Mouse (Mus musculus): ENCODE data around the gene Snn. TPM values are rescaled to one million over a fixed set of nuclear protein-coding genes. Genes with fewer than 3 reads are reported as not detected.

Snn gene
- polyA plus RNA-seq, 1 experiment from 2014 or later = 59.5 TPM

DNA sequence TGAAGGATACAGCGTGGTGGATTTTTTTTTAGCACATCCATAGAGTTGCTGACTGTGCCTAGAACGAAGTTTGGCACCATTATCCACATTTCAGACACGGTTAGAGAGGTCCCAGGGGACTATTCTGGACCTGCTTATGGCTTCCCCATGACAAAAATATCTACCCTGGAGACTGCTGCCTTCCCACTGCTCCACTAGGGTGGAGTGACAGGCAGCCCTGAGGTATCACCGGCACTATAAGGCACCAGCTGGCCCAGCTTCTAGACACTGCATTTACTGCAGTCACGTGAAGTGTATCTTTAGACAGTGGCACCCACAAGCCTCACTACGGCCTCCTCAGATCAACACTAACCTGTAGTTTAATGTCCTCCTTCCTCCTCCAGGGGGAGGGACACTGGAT lies 5.9 kb upstream of the Snn start:
- 86% methylated on average over 6 of the region's 6 CpGs for WGBS
- Histone ChIP-seq H3K4me3 (no peak overlapping the region), H3K27ac (replicated peaks) (no peak overlapping the region), H3K36me3 (replicated peaks) (no peaks in the 10 kb centered on the region), H3K9me3 (no peaks in the 10 kb centered on the region), H3K4me1 (peaks cover 7% of the 10 kb centered on the region), H3K27me3 (replicated peaks; ENCODE audit: low read depth, poor library complexity, severe bottlenecking) (no peaks in the 10 kb centered on the region)
- no peak for DNase-seq (ENCODE audit: low spot score)

DNA sequence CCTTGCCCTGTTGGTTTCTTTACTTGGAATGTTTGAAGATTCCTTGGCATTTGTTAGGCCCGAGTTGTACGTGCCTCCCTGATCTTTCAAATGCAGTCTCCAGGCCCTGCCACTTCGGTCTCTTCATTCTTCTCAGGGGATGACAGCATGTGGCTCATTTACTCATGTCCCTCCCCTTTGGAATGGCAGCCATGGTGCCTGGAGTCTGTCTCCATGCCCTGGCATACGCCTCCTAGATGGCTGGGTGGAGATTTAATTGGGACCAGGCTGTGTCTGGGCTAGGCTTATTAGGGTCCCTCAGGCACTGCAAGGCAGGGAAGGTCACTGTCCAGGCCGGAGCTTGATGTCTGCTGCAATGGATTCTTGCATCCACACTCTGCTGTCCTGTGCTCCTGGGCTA lies 4.8 kb upstream of the Snn start:
- Histone ChIP-seq H3K27ac (replicated peaks) (0 out of 2 replicates have a peak overlapping the region, but pooled peaks have one; percentile 6), H3K36me3 (replicated peaks) (no peaks in the 10 kb centered on the region)
- WGBS = 65% methylated on average over 5 of the region's 5 CpGs

DNA sequence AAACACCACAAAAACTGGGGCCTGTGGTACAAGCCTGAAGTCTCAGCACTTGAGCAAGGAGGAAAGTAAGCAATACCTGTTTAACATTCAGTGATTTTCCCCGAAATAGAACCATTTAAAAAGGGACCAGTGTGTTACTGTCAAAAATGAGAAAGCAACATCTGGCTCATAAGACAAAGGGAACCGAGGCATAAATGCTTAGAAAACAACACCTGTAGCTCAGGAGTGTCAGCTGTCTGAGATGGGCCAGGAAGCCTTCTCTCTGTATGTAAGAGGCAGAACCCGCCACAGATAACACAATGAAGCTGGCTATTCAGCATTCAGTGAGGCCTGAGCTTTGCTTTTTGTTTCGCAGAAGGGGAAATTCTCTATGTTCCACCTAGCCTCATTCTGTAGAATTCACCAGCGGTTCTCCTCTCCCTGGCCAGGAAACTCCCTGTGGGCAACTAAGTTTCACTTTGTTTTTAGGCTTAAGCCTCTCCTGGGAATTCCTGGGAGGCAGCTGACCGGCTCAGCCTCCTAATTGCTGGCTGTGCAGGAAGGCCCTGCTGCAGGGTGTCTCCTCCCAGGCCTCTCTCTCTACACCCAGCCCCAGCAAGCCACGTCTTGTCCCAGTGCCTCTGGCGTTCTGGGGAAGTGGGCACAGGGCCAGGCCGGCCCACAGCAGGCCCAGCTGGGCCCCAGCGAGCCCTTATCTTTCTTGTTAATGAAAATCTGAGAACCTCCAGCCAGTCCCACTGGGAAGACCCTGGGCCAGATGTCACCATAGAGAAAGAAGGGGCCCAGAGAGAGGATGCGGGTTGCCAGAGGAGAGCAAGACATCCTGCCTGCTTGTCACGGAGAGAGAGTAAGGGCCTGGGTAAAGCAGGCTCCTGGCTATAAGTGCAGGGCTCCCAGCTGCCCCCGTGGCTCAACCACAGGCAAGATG lies 2.3 kb downstream of the Snn start:
- 28% methylated on average over 13 of the region's 13 CpGs for WGBS
- Histone ChIP-seq H3K36me3 (replicated peaks) (peaks cover 3% of the 10 kb centered on the region; the same call in 1 of the 2 replicates), H3K9me3 (no peaks in the 10 kb centered on the region), H3K27ac (replicated peaks) (peak overlapping the region; percentile 83), H3K27me3 (replicated peaks; ENCODE audit: low read depth, poor library complexity, severe bottlenecking) (no peaks in the 10 kb centered on the region), H3K4me3 (peak overlapping the region; percentile 19; the same call in 1 of the 2 replicates), H3K4me1 (peaks cover 41% of the 10 kb centered on the region)
- peak; percentile 54 for DNase-seq (ENCODE audit: low spot score)

More for the DNA sequence above, 4.8 kb upstream of the Snn start:
- H3K9me3 ChIP-seq = no peaks in the 10 kb centered on the region
- peaks cover 7% of the 10 kb centered on the region for H3K4me1 ChIP-seq
- no peaks in the 10 kb centered on the region for H3K27me3 ChIP-seq (replicated peaks; ENCODE audit: low read depth, poor library complexity, severe bottlenecking)
- H3K4me3 ChIP-seq = no peak overlapping the region
- no peak for DNase-seq (ENCODE audit: low spot score)

DNA sequence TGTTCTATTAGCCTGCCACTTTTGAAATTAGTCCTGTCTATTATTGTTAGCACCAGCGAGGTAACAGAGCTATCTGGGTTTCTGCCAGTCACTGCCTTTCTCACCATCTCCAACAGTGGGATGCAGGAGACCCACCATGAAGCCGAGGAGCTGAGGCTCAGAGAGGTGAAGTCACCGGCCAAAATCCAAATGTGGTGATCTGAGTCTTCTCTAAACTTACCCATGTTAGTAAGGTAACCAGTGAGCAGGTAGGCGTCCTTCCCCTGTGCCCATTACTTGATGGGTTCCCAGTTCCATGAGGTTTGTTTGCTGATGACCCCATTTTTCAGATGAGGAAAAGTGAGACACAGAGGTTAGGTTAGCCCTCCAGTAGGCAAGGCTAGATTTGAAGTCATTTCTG lies 3.6 kb downstream of the Snn start:
- Histone ChIP-seq H3K27me3 (replicated peaks; ENCODE audit: low read depth, poor library complexity, severe bottlenecking) (no peaks in the 10 kb centered on the region), H3K36me3 (replicated peaks) (peaks cover 14% of the 10 kb centered on the region), H3K27ac (replicated peaks) (no peak overlapping the region), H3K9me3 (no peaks in the 10 kb centered on the region), H3K4me3 (no peak overlapping the region), H3K4me1 (peaks cover 54% of the 10 kb centered on the region)
- WGBS = 86% methylated on average over 4 of the region's 4 CpGs
- no peak for DNase-seq (ENCODE audit: low spot score)

DNA sequence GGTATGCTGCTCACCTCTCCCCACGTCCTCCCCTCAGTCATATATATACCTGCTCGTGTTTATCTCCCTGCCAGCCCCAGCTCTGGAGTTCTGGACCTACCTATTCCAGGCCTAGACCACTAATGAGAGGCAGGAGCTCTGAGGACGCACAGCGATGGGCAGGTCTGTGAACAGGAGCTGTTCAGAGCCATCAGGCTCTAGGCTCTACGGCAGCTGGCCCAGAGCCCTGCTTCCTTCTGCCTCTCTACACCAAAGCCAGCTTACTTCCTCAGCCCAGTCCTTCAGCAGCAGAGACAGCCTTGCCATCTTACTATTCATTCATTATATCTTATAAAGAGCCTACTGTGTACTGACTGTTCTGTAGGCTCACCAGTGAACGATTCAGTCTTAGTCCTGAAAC lies 4.0 kb downstream of the Snn start:
- Histone ChIP-seq H3K4me1 (peaks cover 58% of the 10 kb centered on the region), H3K27me3 (replicated peaks; ENCODE audit: low read depth, poor library complexity, severe bottlenecking) (no peaks in the 10 kb centered on the region), H3K4me3 (no peak overlapping the region)

DNA sequence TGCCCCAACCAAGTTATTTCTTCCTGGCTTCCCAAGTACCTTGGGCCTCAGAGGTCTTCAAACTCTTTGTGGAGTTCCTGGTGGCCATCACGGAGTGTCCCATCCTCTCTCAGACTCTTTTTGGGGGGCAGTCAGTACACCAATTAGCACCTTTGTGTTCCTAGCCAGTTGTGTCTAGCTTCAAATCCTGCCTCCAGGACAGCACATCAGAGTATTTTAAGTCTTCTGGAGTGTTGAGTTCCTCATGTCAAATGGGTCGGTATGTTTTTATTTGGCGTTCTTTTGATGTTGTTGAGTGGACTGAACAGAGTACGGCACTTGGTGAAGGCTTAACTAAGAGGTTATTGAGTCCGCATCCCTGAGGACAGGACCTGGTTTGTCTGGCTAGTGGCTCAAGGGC lies 4.7 kb downstream of the Snn start:
- WGBS = 61% methylated on average over 5 of the region's 5 CpGs
- no peak for DNase-seq (ENCODE audit: low spot score)
- Histone ChIP-seq H3K4me1 (peaks cover 64% of the 10 kb centered on the region), H3K4me3 (peak overlapping the region; percentile 84), H3K36me3 (replicated peaks) (peaks cover 25% of the 10 kb centered on the region), H3K27me3 (replicated peaks; ENCODE audit: low read depth, poor library complexity, severe bottlenecking) (no peaks in the 10 kb centered on the region), H3K9me3 (no peaks in the 10 kb centered on the region), H3K27ac (replicated peaks) (peak overlapping the region; percentile 99)

More for the DNA sequence above, 4.0 kb downstream of the Snn start:
- H3K9me3 ChIP-seq = no peaks in the 10 kb centered on the region
- no peak overlapping the region for H3K27ac ChIP-seq (replicated peaks)
- H3K36me3 ChIP-seq (replicated peaks) = peaks cover 18% of the 10 kb centered on the region
- no peak for DNase-seq (ENCODE audit: low spot score)
- WGBS = 90% methylated on average over 6 of the region's 6 CpGs

DNA sequence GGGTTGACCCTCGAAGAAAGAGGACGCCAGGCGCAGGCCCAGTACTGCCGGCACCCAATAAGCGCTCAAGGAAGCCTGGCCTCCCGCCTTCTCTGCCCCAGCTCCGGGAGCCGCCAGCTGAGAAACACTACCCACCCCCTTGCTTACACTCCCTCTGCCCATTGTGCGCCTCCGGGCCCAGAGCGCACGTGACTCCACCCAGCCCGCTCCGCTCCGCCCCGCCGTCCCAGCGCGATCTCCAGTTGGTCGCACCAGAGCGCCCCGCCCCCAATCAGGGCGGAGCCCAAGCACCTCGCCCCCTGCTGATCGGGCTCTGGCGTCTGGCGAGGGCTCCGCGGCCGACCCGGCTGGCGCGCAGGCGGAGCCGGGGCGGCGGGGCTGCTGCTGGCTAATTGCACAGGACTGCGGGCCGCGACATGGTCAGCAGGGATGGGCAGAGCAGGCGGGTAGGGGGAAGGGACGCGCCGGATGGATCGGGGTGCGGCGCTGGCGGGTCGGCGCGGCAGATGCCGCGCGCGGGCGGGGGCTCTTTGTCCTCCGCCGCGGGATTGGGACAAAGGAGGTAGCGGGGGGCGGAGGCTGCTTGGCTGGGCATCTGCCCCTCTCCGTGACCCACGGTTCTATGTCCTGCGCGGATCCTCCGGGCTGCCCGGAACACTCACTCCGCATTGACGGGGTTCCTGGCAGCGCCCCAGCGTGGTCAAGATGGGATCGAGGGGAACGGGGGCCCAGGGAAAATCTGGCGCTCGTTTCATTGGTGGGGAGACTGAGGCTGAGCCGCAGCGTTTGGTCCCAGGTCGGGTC lies 5.5 kb downstream of the Snn start, which contains the start of gene Litaf:
TSS of gene Litaf (minus strand) at position 129 of the 804 bp plus-strand sequence.
- Histone ChIP-seq H3K27me3 (replicated peaks; ENCODE audit: low read depth, poor library complexity, severe bottlenecking) (no peaks in the 10 kb centered on the region), H3K36me3 (replicated peaks) (peaks cover 31% of the 10 kb centered on the region), H3K4me3 (peak within 1 kb of the TSS; percentile 84), H3K27ac (replicated peaks) (peak within 1 kb of the TSS; percentile 99), H3K4me1 (peaks cover 64% of the 10 kb centered on the region), H3K9me3 (no peaks in the 10 kb centered on the region)
- under 1% methylated on average over 77 of the region's 78 CpGs for whole genome bisulfite sequencing
- DNase-seq (ENCODE audit: low spot score) = peak; percentile 100

DNA sequence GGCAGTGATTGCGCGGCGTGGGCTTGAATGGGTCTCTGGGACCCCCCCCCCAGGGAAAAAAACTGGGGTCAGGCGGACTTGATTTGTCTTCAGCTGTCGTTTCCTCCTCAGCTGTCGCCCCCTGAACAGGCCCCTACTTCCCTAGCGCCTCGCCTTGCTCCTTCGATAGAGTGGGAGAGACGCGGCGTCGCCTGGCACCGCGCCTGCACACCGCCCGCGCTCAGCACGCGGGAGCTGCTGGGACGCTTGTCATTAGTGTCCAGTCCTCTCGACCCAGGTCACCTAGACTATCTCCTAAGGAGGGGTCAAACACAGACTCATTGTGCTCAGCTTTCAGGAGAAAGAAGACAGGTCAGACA lies 6.1 kb downstream of the Snn start:
- 0% methylated on average over 22 of the region's 22 CpGs for WGBS
- peaks cover 37% of the 10 kb centered on the region for H3K36me3 ChIP-seq (replicated peaks)
- H3K27me3 ChIP-seq (replicated peaks; ENCODE audit: low read depth, poor library complexity, severe bottlenecking) = no peaks in the 10 kb centered on the region
- H3K4me3 ChIP-seq = peak overlapping the region; percentile 84
- H3K4me1 ChIP-seq = peaks cover 64% of the 10 kb centered on the region
- H3K27ac ChIP-seq (replicated peaks) = peak overlapping the region; percentile 99
- DNase-seq (ENCODE audit: low spot score) = peak; percentile 79
- no peaks in the 10 kb centered on the region for H3K9me3 ChIP-seq

DNA sequence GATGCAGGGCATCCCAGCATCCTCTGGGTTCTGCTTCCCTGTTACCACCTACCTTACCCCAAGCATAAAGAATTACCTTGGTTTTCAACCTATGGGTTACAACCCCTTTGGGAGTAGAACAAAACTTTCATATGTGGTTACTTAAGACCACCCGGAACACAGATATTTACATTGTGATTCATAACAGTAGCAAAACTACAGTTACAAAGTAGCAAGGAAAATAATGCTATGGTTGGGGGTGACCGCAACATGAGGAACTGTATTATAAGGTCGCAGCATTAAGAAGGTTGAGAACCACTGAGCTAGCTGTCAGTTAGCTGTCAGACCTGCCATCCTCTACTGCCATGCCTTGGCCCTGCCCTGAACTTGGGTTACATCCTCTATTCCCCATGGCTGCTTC lies 7.9 kb downstream of the Snn start:
- H3K27ac ChIP-seq (replicated peaks) = no peak overlapping the region
- H3K9me3 ChIP-seq = no peaks in the 10 kb centered on the region
- H3K27me3 ChIP-seq (replicated peaks; ENCODE audit: low read depth, poor library complexity, severe bottlenecking) = no peaks in the 10 kb centered on the region
- H3K36me3 ChIP-seq (replicated peaks) = peaks cover 56% of the 10 kb centered on the region
- H3K4me3 ChIP-seq = peak overlapping the region; percentile 16; the same call in 1 of the 2 replicates
- peaks cover 52% of the 10 kb centered on the region for H3K4me1 ChIP-seq
- 95% methylated on average over 3 of the region's 3 CpGs for WGBS
- no peak for DNase-seq (ENCODE audit: low spot score)

DNA sequence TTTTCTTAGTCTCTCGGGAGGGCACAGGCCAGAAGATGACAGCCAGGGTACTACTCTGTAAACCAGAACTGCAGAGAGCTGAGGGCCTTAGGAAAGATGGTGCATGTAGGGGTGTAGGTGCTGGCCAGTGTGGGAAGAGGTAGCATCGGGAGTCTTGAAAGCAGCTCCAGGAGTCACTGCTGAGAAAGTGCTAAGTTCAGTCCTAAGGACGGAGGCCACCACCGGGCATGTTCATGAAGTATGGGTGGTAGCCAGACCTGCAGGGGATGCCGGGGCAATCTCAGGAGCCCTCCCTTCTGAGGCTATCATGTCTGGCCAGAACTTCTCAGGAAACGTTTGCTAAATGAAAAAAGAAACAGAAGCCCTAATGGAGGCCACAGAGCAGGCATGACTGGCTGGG lies 8.5 kb downstream of the Snn start:
- Histone ChIP-seq H3K9me3 (no peaks in the 10 kb centered on the region), H3K4me1 (peaks cover 55% of the 10 kb centered on the region), H3K36me3 (replicated peaks) (peaks cover 62% of the 10 kb centered on the region), H3K27ac (replicated peaks) (peak overlapping the region; percentile 30; the same call in 1 of the 2 replicates), H3K4me3 (0 out of 2 replicates have a peak overlapping the region, but pooled peaks have one; percentile 16), H3K27me3 (replicated peaks; ENCODE audit: low read depth, poor library complexity, severe bottlenecking) (no peaks in the 10 kb centered on the region)
- 83% methylated on average over 6 of the region's 6 CpGs for WGBS
- no peak for DNase-seq (ENCODE audit: low spot score)

DNA sequence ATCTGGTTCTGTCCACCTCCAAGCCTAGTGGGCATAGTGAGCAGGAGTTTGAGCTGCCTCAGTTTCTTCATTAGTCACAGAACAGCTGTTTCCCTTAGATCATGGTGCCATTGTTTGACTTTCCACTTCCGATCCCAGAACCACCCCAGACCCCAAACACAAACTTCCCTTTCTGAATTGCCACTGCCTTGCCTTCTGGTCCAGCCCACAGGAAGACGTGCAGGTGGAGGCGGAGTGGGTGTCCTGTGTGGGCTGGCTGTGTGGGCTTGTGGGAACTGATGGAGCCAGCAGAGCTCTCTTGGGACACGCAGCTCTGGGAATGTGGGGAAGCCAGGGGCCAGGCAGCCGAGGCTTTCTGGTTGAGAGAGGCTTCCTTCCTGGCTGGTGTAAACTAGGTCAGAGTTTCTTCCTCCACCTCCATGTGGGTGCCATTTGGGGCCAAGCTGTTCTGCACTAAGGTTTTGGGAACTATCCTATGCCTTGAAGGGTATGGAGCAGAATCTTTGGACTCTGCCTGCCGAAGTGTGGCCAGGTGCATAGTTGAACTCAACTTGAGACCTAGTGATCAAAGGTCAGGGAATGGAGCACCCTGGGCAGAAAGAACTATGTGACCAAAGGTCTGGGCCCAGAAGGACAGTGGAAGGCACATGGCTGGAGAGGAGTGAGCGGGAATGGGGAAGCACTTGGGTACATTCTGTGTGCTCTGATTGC lies 9.1 kb downstream of the Snn start:
- 86% methylated on average over 7 of the region's 7 CpGs for WGBS
- Histone ChIP-seq H3K36me3 (replicated peaks) (peaks cover 68% of the 10 kb centered on the region), H3K4me3 (0 out of 2 replicates have a peak overlapping the region, but pooled peaks have one; percentile 16), H3K27me3 (replicated peaks; ENCODE audit: low read depth, poor library complexity, severe bottlenecking) (no peaks in the 10 kb centered on the region), H3K27ac (replicated peaks) (no peak overlapping the region; the same call in 1 of the 2 replicates), H3K9me3 (no peaks in the 10 kb centered on the region), H3K4me1 (peaks cover 53% of the 10 kb centered on the region)
- DNase-seq (ENCODE audit: low spot score) = no peak

DNA sequence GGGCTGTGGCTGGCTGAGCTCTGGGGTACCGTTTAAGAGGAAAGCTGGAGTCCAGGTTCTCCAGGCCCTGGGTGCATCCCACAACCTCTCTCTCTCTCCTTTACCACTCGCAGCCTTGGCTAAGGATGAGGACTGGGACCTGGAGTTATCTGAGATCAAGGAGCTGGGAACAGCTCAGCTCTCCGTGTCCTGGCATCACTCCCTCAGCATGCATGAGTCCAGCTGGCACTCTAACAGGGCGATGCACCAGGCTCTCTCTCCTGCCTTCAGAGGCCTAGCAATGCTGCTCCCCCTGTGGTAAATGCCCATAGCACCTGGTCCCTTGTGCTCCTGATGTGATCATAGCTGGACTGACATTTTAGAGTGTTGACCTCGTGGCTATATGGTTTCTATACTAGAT lies 10.4 kb downstream of the Snn start:
- Histone ChIP-seq H3K4me3 (no peak overlapping the region), H3K9me3 (no peaks in the 10 kb centered on the region), H3K36me3 (replicated peaks) (peaks cover 81% of the 10 kb centered on the region), H3K4me1 (peaks cover 42% of the 10 kb centered on the region), H3K27ac (replicated peaks) (no peak overlapping the region), H3K27me3 (replicated peaks; ENCODE audit: low read depth, poor library complexity, severe bottlenecking) (no peaks in the 10 kb centered on the region)
- no peak for DNase-seq (ENCODE audit: low spot score)
- 86% methylated on average over 5 of the region's 5 CpGs for WGBS
